Mouse (Mus musculus): ENCODE data around the gene Mctp2. TPM values are rescaled to one million over a fixed set of nuclear protein-coding genes. Genes with fewer than 3 reads are reported as not detected.

Gene Mctp2
- 1 to 10 TPM; 1.1 to 3.3 TPM for total RNA-seq (2021)
- long read RNA-seq, experiment 1: 0 reads
- long read RNA-seq, experiment 2: 0 reads

GRCm38 (mm10) chr7:72306382-72306841, at the start of gene Mctp2:
Gene Mctp2 (minus strand): TSS chr7:72306608.
- DNase-seq: peak; percentile 68 to 70

- DNase-seq: no peak
Measured at GRCm38 (mm10) chr7:72345901-72346300, 39.5 kb upstream of the Mctp2 start.

DNA sequence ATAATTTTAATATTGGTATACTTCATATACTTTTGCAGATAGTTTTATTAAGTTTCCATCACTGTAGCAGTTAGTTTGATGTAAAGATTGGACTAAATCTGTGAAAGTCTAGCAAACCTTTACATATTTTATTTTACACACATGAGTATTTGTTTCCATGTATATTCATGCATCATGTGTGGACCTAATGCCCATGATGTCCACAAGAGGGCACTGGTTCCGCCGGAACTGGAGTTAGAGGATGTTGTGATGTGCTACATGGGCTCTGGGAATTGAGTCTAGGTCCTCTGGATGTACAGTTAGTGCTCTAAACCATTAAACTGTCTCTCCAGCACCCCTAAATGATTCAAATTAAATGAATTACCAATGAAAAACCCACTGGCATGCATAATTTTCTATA, 37.3 kb upstream of the Mctp2 start:
- DNase-seq: no peak

DNA sequence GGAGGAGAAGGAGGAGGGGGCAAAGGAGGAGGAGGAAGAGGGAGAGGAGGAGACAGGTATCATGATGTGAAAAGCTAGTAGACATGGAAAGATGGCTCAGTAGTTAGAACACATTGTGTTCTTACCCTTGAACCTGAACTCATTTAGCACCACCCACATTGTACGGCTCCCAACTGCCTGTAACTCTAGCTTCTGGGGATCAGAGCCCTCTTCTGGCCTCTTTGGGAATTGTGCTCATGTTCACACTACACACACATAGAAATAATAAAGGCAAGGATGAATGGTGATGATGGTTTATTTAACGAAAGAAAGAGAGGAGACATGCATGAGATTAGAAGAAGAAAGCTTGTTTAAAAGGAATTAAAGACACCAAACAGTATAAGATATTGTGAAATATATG, 36.4 kb upstream of the Mctp2 start:
- DNase-seq: no peak

- no peak for DNase-seq
Measured at GRCm38 (mm10) chr7:72325961-72326360, 19.6 kb upstream of the Mctp2 start.

GRCm38 (mm10) chr7:72320906-72321305, 14.5 kb upstream of the Mctp2 start:
- DNase-seq: no peak

GRCm38 (mm10) chr7:72320441-72320840, 14.0 kb upstream of the Mctp2 start:
- DNase-seq: no peak

DNA sequence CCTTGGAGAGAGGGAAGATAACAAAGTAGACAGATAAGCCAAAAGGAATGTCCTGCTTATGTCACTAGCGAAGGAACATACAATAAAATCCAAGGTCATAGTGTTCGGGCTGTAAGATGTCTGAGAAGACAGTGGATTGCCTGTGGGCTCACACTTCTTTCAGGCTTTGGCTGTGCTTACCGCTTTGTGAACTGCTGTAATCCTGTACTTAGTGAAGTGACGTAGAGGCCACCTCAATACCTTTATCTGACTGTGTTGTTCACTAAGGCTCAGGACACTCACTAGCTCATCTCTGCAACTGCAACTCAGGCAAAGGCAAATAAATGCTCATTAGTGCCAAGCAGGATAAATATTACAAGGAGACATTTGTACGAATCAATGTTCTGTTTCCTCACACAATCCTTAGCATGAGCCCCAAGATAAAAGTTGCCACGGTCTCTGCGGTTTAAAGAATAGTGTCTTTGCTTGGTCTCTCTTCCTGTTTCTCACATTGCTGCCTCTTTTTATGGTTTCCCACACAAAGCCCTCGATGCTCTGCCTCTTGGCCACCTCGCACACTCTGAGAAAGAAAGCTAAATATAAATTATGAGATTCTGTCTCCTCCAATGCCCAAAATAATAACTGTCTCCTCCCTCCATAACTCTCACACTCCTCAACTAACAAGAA, 8.1 kb upstream of the Mctp2 start:
- DNase-seq: no peak

- DNase-seq: no peak
Measured at GRCm38 (mm10) chr7:72313908-72314307, 7.5 kb upstream of the Mctp2 start.

GRCm38 (mm10) chr7:72311582-72311981, 5.2 kb upstream of the Mctp2 start:
- no peak for DNase-seq

DNA sequence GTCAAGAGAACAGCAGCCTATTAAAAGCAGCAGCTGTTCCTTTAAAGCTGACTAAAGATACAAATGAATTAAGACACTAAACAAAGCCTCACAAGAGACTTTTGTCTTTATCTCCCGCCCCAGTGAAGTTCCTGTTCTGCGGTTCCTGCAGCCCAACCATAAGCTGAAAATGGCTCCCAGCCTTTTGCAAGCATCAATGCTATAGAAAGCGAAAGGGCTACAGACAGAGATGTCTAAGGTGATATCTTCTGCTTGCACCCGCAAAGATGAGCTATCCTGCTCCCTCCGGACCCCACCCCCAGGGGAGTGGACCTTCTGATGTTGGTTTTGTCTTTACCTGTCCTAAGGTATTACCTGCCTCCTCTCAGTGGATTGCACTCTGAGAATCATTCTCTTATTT, 1.7 kb upstream of the Mctp2 start:
- no peak for DNase-seq

DNA sequence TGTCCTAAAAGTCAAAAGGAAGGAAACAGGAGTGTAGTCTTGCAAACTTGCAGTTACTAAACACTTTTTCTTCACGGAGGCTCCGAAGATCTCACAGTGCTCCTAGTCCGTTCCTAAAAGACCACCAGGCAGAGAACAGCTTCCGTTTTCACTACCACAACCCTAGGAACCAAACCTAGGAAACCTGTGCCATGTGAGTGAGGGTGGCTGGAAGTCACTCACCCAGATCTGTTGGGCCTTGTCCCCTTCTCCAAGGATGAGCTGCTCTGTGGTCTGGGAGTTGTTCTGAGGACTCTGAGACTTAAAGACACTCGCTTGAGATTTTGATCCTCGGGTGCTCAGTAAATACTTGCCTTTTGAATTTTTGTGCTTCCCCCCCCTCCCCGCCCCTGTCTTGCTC, 439 bp upstream of the Mctp2 start:
- no peak for DNase-seq

- DNase-seq: no peak
Measured at GRCm38 (mm10) chr7:72305971-72306370, 437 bp downstream of the Mctp2 start.

- no peak for DNase-seq
Measured at GRCm38 (mm10) chr7:72301667-72302066, 4.7 kb downstream of the Mctp2 start.

- DNase-seq: no peak
Measured at GRCm38 (mm10) chr7:72299726-72300125, 6.7 kb downstream of the Mctp2 start.

GRCm38 (mm10) chr7:72297013-72297412, 9.4 kb downstream of the Mctp2 start:
- DNase-seq: no peak

GRCm38 (mm10) chr7:72296171-72296570, 10.2 kb downstream of the Mctp2 start:
- DNase-seq: no peak

- DNase-seq: no peak
Measured at GRCm38 (mm10) chr7:72294886-72295285, 11.5 kb downstream of the Mctp2 start.

- DNase-seq: no peak
Measured at GRCm38 (mm10) chr7:72293784-72294538, 12.4 kb downstream of the Mctp2 start.

DNA sequence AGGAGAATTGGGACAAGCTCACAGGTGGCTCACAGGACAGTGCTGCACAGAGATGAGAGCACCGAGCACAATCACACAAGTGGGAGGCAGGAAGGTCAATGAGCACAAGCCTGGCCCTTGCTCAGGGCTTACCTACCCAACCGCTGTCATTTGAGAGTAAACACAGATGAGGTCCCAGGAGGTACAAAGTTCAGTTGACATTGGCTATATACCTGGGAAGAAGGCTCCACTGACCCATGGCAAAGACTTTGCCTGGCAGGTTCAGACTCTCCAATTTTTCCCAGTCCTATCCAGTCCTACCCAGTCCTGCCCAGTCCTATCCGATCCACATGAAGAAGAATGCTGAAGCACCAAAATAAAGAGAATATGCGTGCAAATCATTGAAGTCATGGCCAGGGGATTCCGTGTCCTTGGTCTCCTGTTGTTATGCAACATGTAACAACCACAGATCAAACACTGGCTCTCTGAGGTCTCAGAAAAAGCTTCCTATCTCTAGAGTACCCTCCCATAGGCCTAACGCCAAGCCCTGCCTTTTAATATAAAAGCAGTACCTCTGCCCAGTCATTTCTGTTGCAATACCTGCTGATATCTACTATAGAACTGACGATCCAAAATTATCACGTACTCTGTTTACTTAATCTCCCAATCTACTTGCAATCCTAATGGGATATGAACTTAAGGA, 14.0 kb downstream of the Mctp2 start:
- peak in 1 of 2 experiments; percentile 8 for DNase-seq

GRCm38 (mm10) chr7:72280721-72281120, 25.7 kb downstream of the Mctp2 start:
- no peak for DNase-seq

DNA sequence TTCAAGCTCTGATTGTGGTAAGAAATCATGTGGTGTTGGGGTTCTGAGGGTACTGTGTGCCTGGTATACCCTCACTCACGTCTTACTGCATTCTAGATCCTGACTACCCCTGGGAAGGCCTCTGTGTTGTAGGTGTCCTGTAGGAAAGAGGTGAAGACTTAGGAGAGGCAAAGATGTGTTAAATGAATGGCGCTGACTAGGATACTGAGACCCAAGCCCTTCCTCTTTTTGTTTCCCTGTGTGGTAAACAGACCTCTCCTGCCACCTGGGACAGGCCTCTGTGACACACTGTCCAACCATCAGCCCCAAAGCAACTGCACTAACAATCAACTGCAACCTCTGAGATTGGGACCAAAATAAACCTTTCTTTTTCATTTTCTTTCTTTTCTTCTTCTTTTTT, 28.0 kb downstream of the Mctp2 start:
- no peak for DNase-seq

GRCm38 (mm10) chr7:72275513-72275912, 30.9 kb downstream of the Mctp2 start:
- DNase-seq: no peak

Data from adrenal gland, postnatal 36 days (tissue).